Mouse (Mus musculus): ENCODE results near the gene Tnrc6c.

DNA sequence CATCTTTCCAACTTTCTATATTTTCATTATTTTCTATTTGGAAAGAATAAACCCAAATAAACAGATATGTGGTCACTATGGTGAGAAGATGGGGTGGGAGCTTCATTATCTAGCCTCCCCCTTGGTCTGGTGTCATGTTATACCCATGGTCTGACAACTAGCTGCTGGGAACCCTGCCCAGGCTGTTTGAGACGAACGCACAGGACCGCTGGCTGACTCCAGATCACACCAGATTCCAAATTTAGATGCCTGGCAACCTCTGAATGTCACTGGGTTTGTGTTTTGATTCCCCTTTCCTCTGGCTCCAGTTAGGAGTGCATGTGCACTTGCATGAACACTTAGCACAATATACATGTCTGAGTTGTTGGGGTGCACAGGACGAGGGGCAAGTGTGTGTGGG lies 7.3 kb upstream of the Tnrc6c start:
- TF ChIP-seq CTCF (IDR thresholded peaks at IDR 0.05; ENCODE audit: extremely low read depth, insufficient read length, insufficient replicate concordance, low read depth, low read length): no peak
- no peak for TF ChIP-seq POLR2A (IDR thresholded peaks at IDR 0.05; ENCODE audit: low read depth, low read length)

Measured in small intestine, adult 2 months (tissue).